In genomic region chr2:152397680-152398435, GRCm38 (mm10) we compare ENCODE assay signal across 8 mouse cellular contexts. TPM values are rescaled to one million over a fixed set of nuclear protein-coding genes. Genes with fewer than 3 reads are reported as not detected.
A peak's percentile ranks its signal among the peaks of the same experiment; 100 is the strongest.
DNase-seq lines count a peak whose midpoint lies in the region; ATAC-seq and TF ChIP-seq lines count a peak whose summit lies in the region.

Sox12 (minus strand) TSS chr2:152398063.

- H3K36me3 ChIP-seq in hindbrain, embryonic 16.5 days (ENCODE audit: control insufficient read depth, insufficient read depth, low read length) = no peaks in the 10 kb centered on the region

- WGBS in hindbrain, embryonic 16.5 days = under 1% methylated on average over 55 of the region's 104 CpGs

- peak within 1 kb of the TSS; percentile 82 for H3K27ac ChIP-seq in gastrocnemius, adult 2 months
- peak within 1 kb of the TSS; percentile 100 for H3K27ac ChIP-seq in hindbrain, embryonic 16.5 days (ENCODE audit: low read depth, low read length)

- no peaks in the 10 kb centered on the region for H3K9me3 ChIP-seq in hindbrain, embryonic 16.5 days (ENCODE audit: control insufficient read depth, low read length)

- peak; percentile 95 for DNase-seq in ZHBTc4 (ENCODE audit: low read depth, low spot score)
- DNase-seq in cerebellum, postnatal 4 days (ENCODE audit: low spot score in 2 of 2) = peak; percentile 98 to 99
- peak; percentile 96 for DNase-seq in gastrocnemius, adult 2 months
- peak; percentile 92 for DNase-seq in left cerebral cortex, adult 11 months (ENCODE audit: low spot score)
- peak; percentile 97 to 98 for DNase-seq in lung, postnatal 4 days
- DNase-seq in retina, postnatal 1 day = peak; percentile 95
- peak; percentile 98 for DNase-seq in thymus, postnatal 4 days

- peak within 1 kb of the TSS; percentile 92 for H3K4me2 ChIP-seq in hindbrain, embryonic 16.5 days (ENCODE audit: low read length)

- peak within 1 kb of the TSS; percentile 98 for H3K9ac ChIP-seq in hindbrain, embryonic 16.5 days (ENCODE audit: low read depth, low read length)

- H3K27me3 ChIP-seq in hindbrain, embryonic 16.5 days (replicated peaks; ENCODE audit: control insufficient read depth, insufficient read depth, low read length) = no peaks in the 10 kb centered on the region

- TF ChIP-seq CTCF in gastrocnemius, adult 2 months (IDR thresholded peaks at IDR 0.05) = no peak

- H3K4me3 ChIP-seq in gastrocnemius, adult 2 months = peak within 1 kb of the TSS; percentile 86
- H3K4me3 ChIP-seq in hindbrain, embryonic 16.5 days (ENCODE audit: low read length) = peak within 1 kb of the TSS; percentile 90

- peak; percentile 73 for ATAC-seq in hindbrain, embryonic 16.5 days

- intact Hi-C loops in gastrocnemius, adult 2 months (cut with DNase I) = no loop called here

- H3K4me1 ChIP-seq in hindbrain, embryonic 16.5 days (ENCODE audit: control insufficient read depth, insufficient read depth, low read depth, low read length) = peaks cover 33% of the 10 kb centered on the region

RNA-seq across cellular contexts. Expression of gene Sox12, which starts in this region (rescaled TPM):
- total RNA-seq in gastrocnemius, adult 2 months (2021) = under 1 TPM; 0.53 to 0.79 TPM
- 10.5 and 11.8 TPM in 2 replicates for polyA plus RNA-seq in hindbrain, embryonic 16.5 days (2015; fragmentation: Nextera tagmentation; extraction: Ambion mirVana)

Comparison
In these comparisons a context has a peak if more than half of its experiments do, and no peak if none do; other contexts are left out.
1. Peak in every context shown above with its lines: DNase-seq, ATAC-seq, H3K4me3 ChIP-seq and H3K27ac ChIP-seq.
2. Peak in DNase-seq, H3K4me3 ChIP-seq and H3K27ac ChIP-seq in gastrocnemius, adult 2 months; RNA of the gene not detected or under 1 TPM.